Mouse (Mus musculus) limb, embryonic 11.5 days (tissue): ENCODE results near the gene Gcm2. TPM values are rescaled to one million over a fixed set of nuclear protein-coding genes. Genes with fewer than 3 reads are reported as not detected.

Source experiments
- ATAC-seq: fragments of 200-750 bp; cut with Nextera tagmentation; 2 replicates; pipeline ENCODE4 v1.8.0; 2017; ENCODE audit warnings: low read depth; ENCODE audit not compliant: insufficient number of reproducible peaks, low FRiP score, low TSS enrichment
- DNase-seq: peaks from one replicate; pipeline ENCODE4 v3.0.0-alpha.2; 2015; ENCODE audit warnings: low spot score
- H3K27ac ChIP-seq: fragments of 300-500 bp; sonication (generic); replicated peaks from 2 replicates; pipeline ENCODE4 v1.5.1; 2014; ENCODE audit warnings: low read depth, mild to moderate bottlenecking, low read length
- H3K27me3 ChIP-seq: fragments of 300-500 bp; sonication (generic); 2 replicates; pipeline ENCODE4 v1.6.1; 2014; ENCODE audit warnings: mild to moderate bottlenecking, low read length, mixed read lengths; ENCODE audit not compliant: control insufficient read depth, insufficient read depth
- H3K36me3 ChIP-seq: fragments of 300-500 bp; sonication (generic); 2 replicates; pipeline ENCODE4 v1.6.1; 2014; ENCODE audit warnings: mild to moderate bottlenecking, low read length, moderate library complexity, mixed read lengths; ENCODE audit not compliant: control insufficient read depth, insufficient read depth
- H3K4me1 ChIP-seq: fragments of 300-500 bp; sonication (generic); 2 replicates; pipeline ENCODE4 v1.6.1; 2014; ENCODE audit warnings: low read length, mixed read lengths; ENCODE audit not compliant: control insufficient read depth, insufficient read depth
- H3K4me2 ChIP-seq: fragments of 300-500 bp; sonication (generic); 2 replicates; pipeline ENCODE4 v1.6.1; 2014; ENCODE audit warnings: low read depth, mild to moderate bottlenecking, moderate library complexity; ENCODE audit not compliant: severe bottlenecking
- H3K4me3 ChIP-seq: fragments of 300-500 bp; sonication (generic); 2 replicates; pipeline ENCODE4 v1.5.1; 2014; ENCODE audit warnings: low read depth, low read length
- H3K9ac ChIP-seq: fragments of 300-500 bp; sonication (generic); 2 replicates; pipeline ENCODE4 v1.6.1; 2014; ENCODE audit warnings: mild to moderate bottlenecking, low read length
- H3K9me3 ChIP-seq: fragments of 300-500 bp; sonication (generic); 2 replicates; pipeline ENCODE4 v1.6.1; 2016; ENCODE audit warnings: low read length; ENCODE audit not compliant: control insufficient read depth
- whole genome bisulfite sequencing: fragments of 180-500 bp; shearing (Covaris S2); extraction: QIAGEN DNeasy Blood & Tissue Kit; methylation state at CpG from one replicate; pipeline ENCODE4 v1.1.7; 2014; 5-methylcytosine and 5-hydroxymethylcytosine counted together
- polyA plus RNA-seq: library from polyadenylated mRNA; unstranded; fragments of >200 nt; fragmentation: Nextera tagmentation; extraction: Ambion mirVana; gene quantifications from 2 replicates; pipeline ENCODE4 v1.2.1, GENCODE M21; 2014

Gcm2 gene
- not detected in 2 replicates for polyA plus RNA-seq

GRCm38 (mm10) chr13:41110935-41111334 is at the start of gene Gcm2:
TSS of gene Gcm2 (minus strand) at chr13:41111035.
- Histone ChIP-seq H3K36me3 (no peaks in the 10 kb centered on the region), H3K4me2 (no peak within 1 kb of the TSS), H3K27ac (no peak within 1 kb of the TSS), H3K9ac (no peak within 1 kb of the TSS), H3K4me3 (no peak within 1 kb of the TSS), H3K27me3 (peaks cover 7% of the 10 kb centered on the region; the same call in 1 of the 2 replicates), H3K4me1 (no peaks in the 10 kb centered on the region), H3K9me3 (no peaks in the 10 kb centered on the region)
- ATAC-seq (no peak), DNase-seq (no peak)
- 78% methylated on average over 3 of the region's 3 CpGs for WGBS

GRCm38 (mm10) chr13:41158426-41158825 is 47.6 kb upstream of the Gcm2 start:
- H3K9ac ChIP-seq: no peak overlapping the region
- no peak for DNase-seq
- H3K27ac ChIP-seq: no peak overlapping the region
- H3K9me3 ChIP-seq: no peaks in the 10 kb centered on the region
- no peak for ATAC-seq
- no peak overlapping the region for H3K4me2 ChIP-seq
- no peaks in the 10 kb centered on the region for H3K4me1 ChIP-seq
- 70% methylated on average over 5 of the region's 5 CpGs for WGBS
- H3K27me3 ChIP-seq: no peaks in the 10 kb centered on the region
- no peak overlapping the region for H3K4me3 ChIP-seq
- no peaks in the 10 kb centered on the region for H3K36me3 ChIP-seq

- no peak for ATAC-seq
- H3K36me3 ChIP-seq: no peaks in the 10 kb centered on the region
Observed at GRCm38 (mm10) chr13:41153146-41153545, 42.3 kb upstream of the Gcm2 start.

GRCm38 (mm10) chr13:41146271-41146670 is 35.4 kb upstream of the Gcm2 start:
- Histone ChIP-seq H3K4me3 (no peak overlapping the region), H3K4me2 (no peak overlapping the region), H3K27ac (no peak overlapping the region), H3K27me3 (no peaks in the 10 kb centered on the region), H3K36me3 (no peaks in the 10 kb centered on the region), H3K4me1 (no peaks in the 10 kb centered on the region), H3K9me3 (no peaks in the 10 kb centered on the region), H3K9ac (no peak overlapping the region)
- ATAC-seq: no peak
- 80% methylated on average over 10 of the region's 10 CpGs for WGBS
- DNase-seq: peak; percentile 80

More at GRCm38 (mm10) chr13:41153146-41153545, 42.3 kb upstream of the Gcm2 start:
- Histone ChIP-seq H3K27me3 (no peaks in the 10 kb centered on the region), H3K4me2 (no peak overlapping the region), H3K9me3 (no peaks in the 10 kb centered on the region), H3K9ac (no peak overlapping the region), H3K27ac (no peak overlapping the region), H3K4me1 (no peaks in the 10 kb centered on the region), H3K4me3 (no peak overlapping the region)
- WGBS: 81% methylated on average over 11 of the region's 11 CpGs
- no peak for DNase-seq

- Histone ChIP-seq H3K36me3 (no peaks in the 10 kb centered on the region), H3K27me3 (no peaks in the 10 kb centered on the region), H3K4me1 (no peaks in the 10 kb centered on the region), H3K4me3 (no peak overlapping the region), H3K4me2 (no peak overlapping the region), H3K27ac (no peak overlapping the region), H3K9ac (no peak overlapping the region), H3K9me3 (no peaks in the 10 kb centered on the region)
- ATAC-seq (no peak), DNase-seq (no peak)
- 75% methylated on average over 6 of the region's 6 CpGs for WGBS
Observed at GRCm38 (mm10) chr13:41145433-41145970, 34.7 kb upstream of the Gcm2 start.

GRCm38 (mm10) chr13:41134901-41135300 is 24.1 kb upstream of the Gcm2 start:
- no peak overlapping the region for H3K4me3 ChIP-seq
- no peak overlapping the region for H3K27ac ChIP-seq
- no peak for ATAC-seq
- H3K4me1 ChIP-seq: no peaks in the 10 kb centered on the region
- 11% methylated on average over 6 of the region's 6 CpGs for WGBS
- peak; percentile 85 for DNase-seq
- H3K9ac ChIP-seq: no peak overlapping the region
- H3K36me3 ChIP-seq: no peaks in the 10 kb centered on the region
- H3K9me3 ChIP-seq: no peaks in the 10 kb centered on the region
- H3K27me3 ChIP-seq: no peaks in the 10 kb centered on the region
- no peak overlapping the region for H3K4me2 ChIP-seq

GRCm38 (mm10) chr13:41129061-41129460 is 18.2 kb upstream of the Gcm2 start:
- Histone ChIP-seq H3K27ac (no peak overlapping the region), H3K27me3 (no peaks in the 10 kb centered on the region), H3K4me1 (no peaks in the 10 kb centered on the region), H3K4me2 (no peak overlapping the region), H3K36me3 (no peaks in the 10 kb centered on the region), H3K9me3 (no peaks in the 10 kb centered on the region), H3K9ac (no peak overlapping the region), H3K4me3 (no peak overlapping the region)
- 89% methylated on average over 8 of the region's 8 CpGs for WGBS
- ATAC-seq (no peak), DNase-seq (no peak)

GRCm38 (mm10) chr13:41128326-41128725 is 17.5 kb upstream of the Gcm2 start:
- H3K4me3 ChIP-seq: no peak overlapping the region
- H3K4me2 ChIP-seq: no peak overlapping the region
- H3K27me3 ChIP-seq: no peaks in the 10 kb centered on the region
- H3K9me3 ChIP-seq: no peaks in the 10 kb centered on the region
- no peaks in the 10 kb centered on the region for H3K4me1 ChIP-seq
- H3K27ac ChIP-seq: no peak overlapping the region
- no peak overlapping the region for H3K9ac ChIP-seq
- ATAC-seq (no peak), DNase-seq (no peak)
- no peaks in the 10 kb centered on the region for H3K36me3 ChIP-seq
- WGBS: 88% methylated on average over 8 of the region's 8 CpGs

GRCm38 (mm10) chr13:41123666-41124225 is 12.9 kb upstream of the Gcm2 start:
- WGBS: 84% methylated on average over 6 of the region's 6 CpGs
- ATAC-seq: no peak
- no peaks in the 10 kb centered on the region for H3K9me3 ChIP-seq

More at GRCm38 (mm10) chr13:41123666-41124225, 12.9 kb upstream of the Gcm2 start:
- H3K4me3 ChIP-seq: no peak overlapping the region
- no peaks in the 10 kb centered on the region for H3K36me3 ChIP-seq
- H3K27ac ChIP-seq: no peak overlapping the region
- peaks cover 7% of the 10 kb centered on the region for H3K4me1 ChIP-seq
- no peak overlapping the region for H3K9ac ChIP-seq
- no peak for DNase-seq
- H3K27me3 ChIP-seq: no peaks in the 10 kb centered on the region
- no peak overlapping the region for H3K4me2 ChIP-seq
